In genomic region chr6:39775029-39775428, GRCm38 (mm10) we compare ENCODE assay signal across 18 mouse cellular contexts. TPM values are rescaled to one million over a fixed set of nuclear protein-coding genes. Genes with fewer than 3 reads are reported as not detected.
DNase-seq lines count a peak whose midpoint lies in the region.
"Had no signal": no experiment of that assay in that cellular context is flagged by ENCODE, and none has a peak within 500 bp of the region (broad histone marks: within the 10 kb centered on the region; RNA-seq: fewer than 3 reads in every experiment).

No protein-coding gene starts in this region.

- peak; percentile 1 for DNase-seq in heart, adult 11 months
- no peak for DNase-seq in heart, postnatal 4 days
- peak; percentile 24 for DNase-seq in urinary bladder, postnatal 14 days (ENCODE audit: low spot score)
- no peak for DNase-seq in urinary bladder, adult 18-20 months (ENCODE audit: low spot score in 2 of 2)
- DNase-seq in forelimb bud, embryonic 11.5 days (ENCODE audit: low read depth, low spot score), result peak; percentile 17
- no peak for DNase-seq in kidney, postnatal 25 days
- DNase-seq: adrenal gland, postnatal 10 days; adrenal gland, postnatal 36 days; B cell, adult 2 months; cerebellum, adult 18-20 months; cerebellum, adult 9-10 months; cerebellum, postnatal 14 days; forebrain, postnatal 0 days; gastrocnemius, postnatal 25 days; heart, adult 2 months; heart, postnatal 14 days; kidney, adult 11 months; kidney, adult 8-10 months had no signal

RNA-seq across cellular contexts. Expression of gene Mrps33, which starts 35.8 kb away (rescaled TPM):
- total RNA-seq in heart, postnatal 4 days (2021), result 10 to 100 TPM; 81.4 to 95.1 TPM

RNA-seq across cellular contexts. Expression of gene Braf, which starts 49.8 kb away (rescaled TPM):
- total RNA-seq in heart, postnatal 4 days (2021), result 10 to 100 TPM; 22.3 to 23.0 TPM

Comparison
In these comparisons a context has a peak if more than half of its experiments do, and no peak if none do; other contexts are left out.
1. DNase-seq: peak in heart, adult 11 months (single experiment), urinary bladder, postnatal 14 days (single experiment) and forelimb bud, embryonic 11.5 days (single experiment); none in heart, postnatal 4 days (single experiment), urinary bladder, adult 18-20 months (0 of 2) and kidney, postnatal 25 days (0 of 2).